Mouse (Mus musculus): ENCODE results near the gene Lsm7.
A peak's percentile ranks its signal among the peaks of the same experiment; 100 is the strongest.

GRCm38 (mm10) chr10:80814800-80815199, 40.2 kb downstream of the Lsm7 start:
- TF ChIP-seq CTCF (IDR thresholded peaks at IDR 0.05), result peak; percentile 17
- TF ChIP-seq EP300 (IDR thresholded peaks at IDR 0.05), result no peak
